Mouse (Mus musculus): ENCODE results near the gene 5730596B20Rik. TPM values are rescaled to one million over a fixed set of nuclear protein-coding genes. Genes with fewer than 3 reads are reported as not detected.

5730596B20Rik gene
- polyA plus RNA-seq, 1 experiment from 2014 or later, result not detected

GRCm38 (mm10) chr6:52211961-52212360 lies 34.7 kb downstream of the 5730596B20Rik start:
- H3K4me3 ChIP-seq (ENCODE audit: low read depth, low read length), result no peak overlapping the region
- WGBS, result 6% methylated on average over 13 of the region's 13 CpGs
- H3K27ac ChIP-seq (ENCODE audit: low read length), result no peak overlapping the region
- no peak overlapping the region for H3K9ac ChIP-seq (ENCODE audit: low read depth, low read length)
- H3K27me3 ChIP-seq (ENCODE audit: control insufficient read depth, insufficient read depth, low read depth, low read length), result peaks cover 87% of the 10 kb centered on the region
- H3K4me1 ChIP-seq (ENCODE audit: control insufficient read depth, insufficient read depth, low read length), result peaks cover 2% of the 10 kb centered on the region; the same call in 1 of the 2 replicates
- H3K4me2 ChIP-seq (ENCODE audit: low read length), result no peak overlapping the region
- no peaks in the 10 kb centered on the region for H3K36me3 ChIP-seq (ENCODE audit: control insufficient read depth, insufficient read depth, low read length)
- no peaks in the 10 kb centered on the region for H3K9me3 ChIP-seq (replicated peaks; ENCODE audit: control insufficient read depth, low read length, poor library complexity, severe bottlenecking)
- ATAC-seq, result no peak

- H3K4me2 ChIP-seq (ENCODE audit: low read length), result no peak overlapping the region
Measured at GRCm38 (mm10) chr6:52212556-52213118, 35.3 kb downstream of the 5730596B20Rik start.

DNA sequence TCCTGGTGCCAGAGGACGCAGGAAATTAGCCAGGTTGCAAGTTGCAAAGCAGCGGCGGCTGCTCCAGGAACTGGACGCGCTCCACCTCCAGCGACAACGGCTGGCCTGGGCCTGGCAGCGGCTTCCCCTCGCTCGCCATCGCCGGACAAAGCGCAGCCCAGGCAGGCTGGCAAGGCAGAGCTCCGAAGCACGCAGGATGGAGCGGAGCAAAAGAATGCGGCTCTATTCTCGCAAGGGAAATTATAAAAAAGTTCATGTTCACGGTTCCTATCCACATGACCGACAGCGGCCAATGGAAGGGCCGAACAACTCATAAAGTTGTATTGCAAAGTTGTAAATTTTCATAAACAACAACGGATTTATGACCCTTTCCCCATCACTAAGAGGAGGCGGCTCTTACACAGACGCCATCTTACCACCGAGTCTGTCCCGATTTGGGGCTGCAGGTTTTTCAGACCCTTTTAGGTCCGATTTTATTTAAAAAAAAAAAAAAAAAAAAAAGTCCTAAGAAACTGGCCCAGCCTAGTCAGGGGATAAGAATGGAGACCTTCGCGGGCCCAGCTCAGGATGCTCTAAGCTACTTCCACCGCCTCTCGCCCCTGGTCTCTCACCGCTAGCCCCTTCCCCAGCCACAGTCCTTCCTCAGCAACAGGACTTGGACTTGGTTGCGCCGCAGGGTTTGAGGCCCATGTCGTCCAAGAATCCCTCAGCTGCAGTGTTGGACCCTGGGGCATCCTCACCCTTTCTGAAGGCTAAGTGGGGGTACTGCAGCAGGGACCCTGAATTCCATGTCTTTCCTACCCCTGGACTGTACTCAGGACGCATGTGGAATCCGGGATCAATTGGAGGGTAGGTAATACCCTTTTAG lies 36.1 kb downstream of the 5730596B20Rik start, which contains the start of the genes Hoxa3 and Gm28308:
Hoxa3 (minus strand) TSS at position 218 of the 868 bp plus-strand sequence.
Gm28308 (minus strand) TSS at position 221 of the 868 bp plus-strand sequence.
- ATAC-seq, result no peak
- Histone ChIP-seq H3K36me3 (ENCODE audit: control insufficient read depth, insufficient read depth, low read length) (no peaks in the 10 kb centered on the region), H3K9me3 (replicated peaks; ENCODE audit: control insufficient read depth, low read length, poor library complexity, severe bottlenecking) (no peaks in the 10 kb centered on the region), H3K4me3 (ENCODE audit: low read depth, low read length) (no peak within 1 kb of the TSS), H3K4me1 (ENCODE audit: control insufficient read depth, insufficient read depth, low read length) (peaks cover 2% of the 10 kb centered on the region; the same call in 1 of the 2 replicates), H3K4me2 (ENCODE audit: low read length) (no peak within 1 kb of the TSS), H3K9ac (ENCODE audit: low read depth, low read length) (no peak within 1 kb of the TSS), H3K27ac (ENCODE audit: low read length) (no peak within 1 kb of the TSS), H3K27me3 (ENCODE audit: control insufficient read depth, insufficient read depth, low read depth, low read length) (peaks cover 86% of the 10 kb centered on the region)
- WGBS, result 3% methylated on average over 38 of the region's 38 CpGs

More at GRCm38 (mm10) chr6:52212556-52213118, 35.3 kb downstream of the 5730596B20Rik start:
- H3K4me1 ChIP-seq (ENCODE audit: control insufficient read depth, insufficient read depth, low read length), result peaks cover 2% of the 10 kb centered on the region; the same call in 1 of the 2 replicates
- H3K9me3 ChIP-seq (replicated peaks; ENCODE audit: control insufficient read depth, low read length, poor library complexity, severe bottlenecking), result no peaks in the 10 kb centered on the region
- no peak overlapping the region for H3K4me3 ChIP-seq (ENCODE audit: low read depth, low read length)
- H3K9ac ChIP-seq (ENCODE audit: low read depth, low read length), result no peak overlapping the region
- no peak for ATAC-seq
- H3K27me3 ChIP-seq (ENCODE audit: control insufficient read depth, insufficient read depth, low read depth, low read length), result peaks cover 83% of the 10 kb centered on the region
- WGBS, result 2% methylated on average over 21 of the region's 22 CpGs
- H3K27ac ChIP-seq (ENCODE audit: low read length), result no peak overlapping the region
- no peaks in the 10 kb centered on the region for H3K36me3 ChIP-seq (ENCODE audit: control insufficient read depth, insufficient read depth, low read length)

GRCm38 (mm10) chr6:52214271-52214670 lies 37.0 kb downstream of the 5730596B20Rik start:
- H3K9me3 ChIP-seq (replicated peaks; ENCODE audit: control insufficient read depth, low read length, poor library complexity, severe bottlenecking), result no peaks in the 10 kb centered on the region
- no peaks in the 10 kb centered on the region for H3K36me3 ChIP-seq (ENCODE audit: control insufficient read depth, insufficient read depth, low read length)
- H3K9ac ChIP-seq (ENCODE audit: low read depth, low read length), result no peak overlapping the region
- no peak overlapping the region for H3K4me2 ChIP-seq (ENCODE audit: low read length)
- ATAC-seq, result no peak
- 12% methylated on average over 5 of the region's 5 CpGs for WGBS
- H3K4me1 ChIP-seq (ENCODE audit: control insufficient read depth, insufficient read depth, low read length), result peaks cover 2% of the 10 kb centered on the region; the same call in 1 of the 2 replicates
- no peak overlapping the region for H3K4me3 ChIP-seq (ENCODE audit: low read depth, low read length)
- no peak overlapping the region for H3K27ac ChIP-seq (ENCODE audit: low read length)
- H3K27me3 ChIP-seq (ENCODE audit: control insufficient read depth, insufficient read depth, low read depth, low read length), result peaks cover 88% of the 10 kb centered on the region

DNA sequence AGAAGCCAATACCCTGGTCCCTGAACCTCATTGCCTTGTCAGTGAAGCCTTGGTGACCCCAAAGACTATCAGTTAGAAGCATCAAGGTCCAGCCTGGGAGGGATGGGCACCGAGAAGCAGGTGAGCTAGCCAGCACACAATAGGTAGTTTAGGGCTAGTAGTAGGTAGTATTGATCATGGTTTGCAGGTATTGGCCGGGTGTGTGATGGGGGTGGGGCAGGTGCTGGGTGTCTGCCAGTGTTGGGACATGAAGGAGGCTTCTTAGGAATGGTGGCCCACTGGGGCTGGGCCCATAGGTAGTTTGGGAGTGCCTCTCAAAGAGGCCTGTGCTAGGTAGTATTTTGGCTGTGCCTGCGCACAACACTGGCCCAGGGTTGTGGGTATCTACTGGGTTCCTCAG lies 37.8 kb downstream of the 5730596B20Rik start:
- Histone ChIP-seq H3K4me2 (ENCODE audit: low read length) (no peak overlapping the region), H3K9ac (ENCODE audit: low read depth, low read length) (no peak overlapping the region), H3K36me3 (ENCODE audit: control insufficient read depth, insufficient read depth, low read length) (no peaks in the 10 kb centered on the region), H3K4me1 (ENCODE audit: control insufficient read depth, insufficient read depth, low read length) (peaks cover 2% of the 10 kb centered on the region; the same call in 1 of the 2 replicates), H3K27me3 (ENCODE audit: control insufficient read depth, insufficient read depth, low read depth, low read length) (peaks cover 88% of the 10 kb centered on the region), H3K4me3 (ENCODE audit: low read depth, low read length) (no peak overlapping the region), H3K9me3 (replicated peaks; ENCODE audit: control insufficient read depth, low read length, poor library complexity, severe bottlenecking) (no peaks in the 10 kb centered on the region), H3K27ac (ENCODE audit: low read length) (no peak overlapping the region)
- 9% methylated on average over 3 of the region's 3 CpGs for WGBS
- ATAC-seq, result no peak

- H3K4me2 ChIP-seq (ENCODE audit: low read length), result no peak overlapping the region
- no peak for ATAC-seq
- H3K4me1 ChIP-seq (ENCODE audit: control insufficient read depth, insufficient read depth, low read length), result peaks cover 2% of the 10 kb centered on the region; the same call in 1 of the 2 replicates
- no peaks in the 10 kb centered on the region for H3K9me3 ChIP-seq (replicated peaks; ENCODE audit: control insufficient read depth, low read length, poor library complexity, severe bottlenecking)
- peaks cover 91% of the 10 kb centered on the region for H3K27me3 ChIP-seq (ENCODE audit: control insufficient read depth, insufficient read depth, low read depth, low read length)
- WGBS, result 4% methylated on average over 30 of the region's 30 CpGs
- H3K27ac ChIP-seq (ENCODE audit: low read length), result no peak overlapping the region
- H3K36me3 ChIP-seq (ENCODE audit: control insufficient read depth, insufficient read depth, low read length), result no peaks in the 10 kb centered on the region
- no peak overlapping the region for H3K4me3 ChIP-seq (ENCODE audit: low read depth, low read length)
- no peak overlapping the region for H3K9ac ChIP-seq (ENCODE audit: low read depth, low read length)
Measured at GRCm38 (mm10) chr6:52215771-52216535, 38.7 kb downstream of the 5730596B20Rik start.

DNA sequence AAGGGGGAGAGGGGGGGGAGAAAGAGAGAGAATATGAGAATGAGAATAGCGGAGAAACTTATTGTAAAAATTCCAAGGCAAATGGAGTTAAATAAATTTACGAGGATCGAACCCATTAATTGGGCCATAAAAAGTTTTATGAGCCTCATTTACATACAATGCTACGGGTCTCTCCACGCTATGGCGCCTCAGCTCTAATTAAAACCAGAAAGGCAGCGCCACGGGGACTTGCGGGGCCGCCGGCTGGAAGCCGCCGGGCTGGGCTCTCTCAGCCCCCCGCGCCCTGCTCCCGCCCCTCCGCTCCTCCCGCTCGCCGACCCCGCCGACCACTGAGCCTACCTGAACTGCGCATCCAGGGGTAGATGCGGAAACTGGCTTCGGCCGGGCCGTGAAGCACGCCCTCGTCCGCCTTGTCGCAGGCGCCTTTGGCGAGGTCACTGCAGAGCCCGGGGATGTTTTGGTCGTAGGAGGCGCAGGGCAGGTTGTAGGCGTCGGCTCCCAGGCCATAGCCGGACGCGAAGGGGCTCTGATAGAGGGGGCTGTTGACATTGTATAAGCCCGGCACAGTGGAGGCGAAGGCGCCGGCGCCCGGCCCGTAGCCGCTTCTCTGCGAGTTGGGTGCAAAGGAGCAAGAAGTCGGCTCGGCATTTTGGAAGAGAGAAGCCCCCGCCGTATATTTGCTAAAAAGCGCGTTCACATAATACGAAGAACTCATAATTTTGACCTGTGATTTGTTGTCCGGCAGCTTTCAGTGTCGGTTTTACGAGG lies 39.6 kb downstream of the 5730596B20Rik start:
- Histone ChIP-seq H3K36me3 (ENCODE audit: control insufficient read depth, insufficient read depth, low read length) (no peaks in the 10 kb centered on the region), H3K9me3 (replicated peaks; ENCODE audit: control insufficient read depth, low read length, poor library complexity, severe bottlenecking) (no peaks in the 10 kb centered on the region), H3K27me3 (ENCODE audit: control insufficient read depth, insufficient read depth, low read depth, low read length) (peaks cover 87% of the 10 kb centered on the region), H3K4me1 (ENCODE audit: control insufficient read depth, insufficient read depth, low read length) (peaks cover 3% of the 10 kb centered on the region; the same call in 1 of the 2 replicates), H3K27ac (ENCODE audit: low read length) (no peak overlapping the region), H3K4me3 (ENCODE audit: low read depth, low read length) (no peak overlapping the region; the same call in 1 of the 2 replicates), H3K4me2 (ENCODE audit: low read length) (no peak overlapping the region), H3K9ac (ENCODE audit: low read depth, low read length) (no peak overlapping the region)
- 2% methylated on average over 60 of the region's 60 CpGs for WGBS
- ATAC-seq, result no peak

GRCm38 (mm10) chr6:52217459-52217768 lies 40.1 kb downstream of the 5730596B20Rik start:
- no peak overlapping the region for H3K4me2 ChIP-seq (ENCODE audit: low read length)
- no peaks in the 10 kb centered on the region for H3K9me3 ChIP-seq (replicated peaks; ENCODE audit: control insufficient read depth, low read length, poor library complexity, severe bottlenecking)
- H3K9ac ChIP-seq (ENCODE audit: low read depth, low read length), result no peak overlapping the region
- no peak overlapping the region for H3K27ac ChIP-seq (ENCODE audit: low read length)
- 0% methylated on average over 25 of the region's 25 CpGs for WGBS
- H3K27me3 ChIP-seq (ENCODE audit: control insufficient read depth, insufficient read depth, low read depth, low read length), result peaks cover 87% of the 10 kb centered on the region
- H3K4me1 ChIP-seq (ENCODE audit: control insufficient read depth, insufficient read depth, low read length), result peaks cover 3% of the 10 kb centered on the region; the same call in 1 of the 2 replicates
- no peaks in the 10 kb centered on the region for H3K36me3 ChIP-seq (ENCODE audit: control insufficient read depth, insufficient read depth, low read length)
- H3K4me3 ChIP-seq (ENCODE audit: low read depth, low read length), result no peak overlapping the region; the same call in 1 of the 2 replicates
- ATAC-seq, result no peak
